Mouse (Mus musculus) lung, embryonic 15.5 days (tissue): Measurements from ENCODE around the gene Tk2. TPM values are rescaled to one million over a fixed set of nuclear protein-coding genes. Genes with fewer than 3 reads are reported as not detected.

Experiments used
- polyA plus RNA-seq: library from polyadenylated mRNA; unstranded; fragments of >200 nt; fragmentation: Nextera tagmentation; extraction: Ambion mirVana; gene quantifications from 2 replicates; pipeline ENCODE4 v1.2.1, GENCODE M21; 2015

Tk2 gene
- polyA plus RNA-seq, 1 experiment from 2014 or later = 17.5 TPM

Other genes starting within 250 kb of the Tk2 start
- 71.2 and 74.7 TPM in 2 replicates for gene Cdh5, start 146.9 kb downstream of the Tk2 start, polyA plus RNA-seq
- 0.60 and 0.68 TPM in 2 replicates for gene Bean1, start 78.1 kb downstream of the Tk2 start, polyA plus RNA-seq
- gene Cklf, start 2.3 kb upstream of the Tk2 start, polyA plus RNA-seq = 36.7 and 39.2 TPM in 2 replicates
- not detected in 2 replicates for gene Cmtm2a, start 44.6 kb upstream of the Tk2 start, polyA plus RNA-seq
- not detected in 2 replicates for gene Gm45711, start 61.5 kb upstream of the Tk2 start, polyA plus RNA-seq
- gene Cmtm1, start 61.6 kb upstream of the Tk2 start, polyA plus RNA-seq = not detected in 2 replicates
- not detected in 2 replicates for gene Gm11020, start 73.0 kb upstream of the Tk2 start, polyA plus RNA-seq
- not detected in 2 replicates for gene Cmtm2b, start 73.7 kb upstream of the Tk2 start, polyA plus RNA-seq
- 147 and 151 TPM in 2 replicates for gene Cmtm3, start 90.9 kb upstream of the Tk2 start, polyA plus RNA-seq
- gene Cmtm4, start 147.2 kb upstream of the Tk2 start, polyA plus RNA-seq = 2.6 and 3.0 TPM in 2 replicates
- 61.1 and 62.2 TPM in 2 replicates for gene Dync1li2, start 194.5 kb upstream of the Tk2 start, polyA plus RNA-seq